ENCODE assay signal across 17 mouse cellular contexts in the genomic region with DNA sequence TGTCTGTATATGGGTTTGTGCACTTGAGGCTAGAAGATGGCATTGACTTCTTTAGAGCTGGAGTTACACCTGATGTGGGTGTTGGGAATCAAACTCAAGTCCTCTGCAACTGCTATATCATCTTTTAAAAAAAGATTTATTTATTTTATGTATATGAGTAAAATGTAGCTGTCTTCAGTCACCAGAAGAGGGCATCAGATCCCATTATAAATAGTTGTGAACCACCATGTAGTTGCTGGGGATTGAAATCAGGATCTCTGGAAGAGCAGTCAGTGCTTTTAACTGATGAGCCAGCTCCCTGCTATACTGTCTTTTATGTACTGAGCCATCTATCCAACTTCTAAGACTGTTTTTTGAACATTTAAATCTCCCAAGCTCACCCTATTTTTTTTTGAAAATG. TPM values are rescaled to one million over a fixed set of nuclear protein-coding genes. Genes with fewer than 3 reads are reported as not detected.
DNase-seq lines count a peak whose midpoint lies in the region; ATAC-seq and TF ChIP-seq lines count a peak whose summit lies in the region.
"Had no signal": no experiment of that assay in that cellular context is flagged by ENCODE, and none has a peak within 500 bp of the region (broad histone marks: within the 10 kb centered on the region; RNA-seq: fewer than 3 reads in every experiment).

No protein-coding gene starts in this region.

- peaks cover 1% of the 10 kb centered on the region; the same call in 1 of the 2 replicates for H3K4me1 ChIP-seq in liver, adult 2 months (ENCODE audit: control insufficient read depth, insufficient read depth, low read length)
- H3K4me1 ChIP-seq: forebrain, embryonic 12.5 days; neural tube, embryonic 13.5 days had no signal

- H3K27ac ChIP-seq in gastrocnemius, adult 2 months, result no peak overlapping the region
- H3K27ac ChIP-seq in liver, adult 2 months (replicated peaks; ENCODE audit: insufficient read depth, low read depth, low read length), result no peak overlapping the region
- H3K27ac ChIP-seq: forebrain, embryonic 12.5 days; liver, embryonic 15.5 days; neural tube, embryonic 13.5 days had no signal

- DNase-seq in gastrocnemius, adult 2 months, result no peak
- DNase-seq in gastrocnemius, postnatal 25 days, result no peak
- DNase-seq in liver, adult 2 months (ENCODE audit: extremely low read depth, low read depth, low spot score), result no peak
- DNase-seq in liver, result no peak
- peak; percentile 70 for DNase-seq in 416B (ENCODE audit: low read depth)
- peak; percentile 18 for DNase-seq in ZHBTc4 (ENCODE audit: low read depth, low spot score)
- DNase-seq in embryo, embryonic 10 days (ENCODE audit: low spot score), result no peak
- DNase-seq: adrenal gland, adult 2 months; cerebellum, adult 18-20 months; heart, postnatal 14 days; right cerebral cortex, postnatal 4 days had no signal

- no peak for ATAC-seq in megakaryocyte, adult 5-6 weeks (ENCODE audit: poor library complexity, severe bottlenecking)
- ATAC-seq: hindbrain, embryonic 16.5 days; midbrain, embryonic 16.5 days had no signal

- H3K79me2 ChIP-seq in liver, adult 2 months (ENCODE audit: control insufficient read depth, insufficient read depth, low read length), result peaks cover 14% of the 10 kb centered on the region

- H3K9ac ChIP-seq in liver, adult 2 months (ENCODE audit: low read depth, low read length), result no peak overlapping the region
- H3K9ac ChIP-seq: forebrain, embryonic 12.5 days; liver, embryonic 15.5 days; neural tube, embryonic 13.5 days had no signal

- no peak overlapping the region for H3K4me3 ChIP-seq in gastrocnemius, adult 2 months
- no peak overlapping the region for H3K4me3 ChIP-seq in liver, adult 2 months (ENCODE audit: insufficient read depth, low read depth, low read length)
- H3K4me3 ChIP-seq: forebrain, embryonic 12.5 days; liver, embryonic 15.5 days; neural tube, embryonic 13.5 days had no signal

- no peaks in the 10 kb centered on the region for H3K36me3 ChIP-seq in liver, adult 2 months (ENCODE audit: control insufficient read depth, insufficient read depth, low read length)
- H3K36me3 ChIP-seq: forebrain, embryonic 12.5 days; liver, embryonic 15.5 days; neural tube, embryonic 13.5 days had no signal

- intact Hi-C loops in gastrocnemius, adult 2 months (cut with DNase I), result no loop called here

- peak; percentile 42; the same call in 1 of the 2 replicates for TF ChIP-seq CTCF in gastrocnemius, adult 2 months (IDR thresholded peaks at IDR 0.05)
- TF ChIP-seq CTCF in liver, adult 2 months (IDR thresholded peaks at IDR 0.05; ENCODE audit: low read depth, low read length), result 0 out of 2 replicates have a peak, but pooled peaks have one; percentile 11

- H3K27me3 ChIP-seq in liver, adult 2 months (ENCODE audit: control insufficient read depth, insufficient read depth, low read length), result no peaks in the 10 kb centered on the region
- H3K27me3 ChIP-seq: forebrain, embryonic 12.5 days; liver, embryonic 15.5 days; neural tube, embryonic 13.5 days had no signal

- no peak for TF ChIP-seq POLR2A in liver, adult 2 months (IDR thresholded peaks at IDR 0.05; ENCODE audit: extremely low read depth, insufficient read depth, low read length)

RNA-seq across cellular contexts. Expression of gene Ankfy1, which starts 29.9 kb away (rescaled TPM):
- 10 to 100 TPM in 1 of 2 experiments, 1 to 10 TPM in 1; 8.5 to 10.4 TPM for total RNA-seq in gastrocnemius, adult 2 months (2021)
- 1 to 10 TPM; 8.0 to 9.0 TPM for total RNA-seq in gastrocnemius, postnatal 25 days (2021)
- 20.7 and 20.8 TPM in 2 replicates for total RNA-seq in liver, adult 2 months (2014; rRNA removed)
- 10.3 and 12.3 TPM in 2 replicates for polyA plus RNA-seq in liver, adult 2 months (2012; rRNA removed)
- total RNA-seq in megakaryocyte, adult 5-6 weeks (2015), result 48.0 and 51.3 TPM in 2 replicates
- 51.5 and 56.5 TPM in 2 replicates for total RNA-seq in megakaryocyte, adult 5-6 weeks (2017)

RNA-seq across cellular contexts. Expression of gene Ube2g1, which starts 52.8 kb away (rescaled TPM):
- 10 to 100 TPM; 76.3 to 87.6 TPM for total RNA-seq in gastrocnemius, adult 2 months (2021)
- 10 to 100 TPM; 74.3 to 77.4 TPM for total RNA-seq in gastrocnemius, postnatal 25 days (2021)
- total RNA-seq in liver, adult 2 months (2014; rRNA removed), result 22.4 and 26.6 TPM in 2 replicates
- polyA plus RNA-seq in liver, adult 2 months (2012; rRNA removed), result 8.2 and 9.3 TPM in 2 replicates
- total RNA-seq in megakaryocyte, adult 5-6 weeks (2015), result 36.3 and 41.5 TPM in 2 replicates
- 22.4 and 28.0 TPM in 2 replicates for total RNA-seq in megakaryocyte, adult 5-6 weeks (2017)

Comparison
In these comparisons a context has a peak if more than half of its experiments do, and no peak if none do; other contexts are left out.
1. DNase-seq: peak in 416B (single experiment) and ZHBTc4 (single experiment); none in gastrocnemius, adult 2 months (single experiment), gastrocnemius, postnatal 25 days (single experiment), liver, adult 2 months (single experiment), liver (single experiment) and embryo, embryonic 10 days (single experiment).